Mouse (Mus musculus): ENCODE data around the gene F5.

Gene F5

GRCm38 (mm10) chr1:164158571-164158970, 6.9 kb downstream of the F5 start:
- DNase-seq (ENCODE audit: extremely low spot score, low spot score) = no peak

DNA sequence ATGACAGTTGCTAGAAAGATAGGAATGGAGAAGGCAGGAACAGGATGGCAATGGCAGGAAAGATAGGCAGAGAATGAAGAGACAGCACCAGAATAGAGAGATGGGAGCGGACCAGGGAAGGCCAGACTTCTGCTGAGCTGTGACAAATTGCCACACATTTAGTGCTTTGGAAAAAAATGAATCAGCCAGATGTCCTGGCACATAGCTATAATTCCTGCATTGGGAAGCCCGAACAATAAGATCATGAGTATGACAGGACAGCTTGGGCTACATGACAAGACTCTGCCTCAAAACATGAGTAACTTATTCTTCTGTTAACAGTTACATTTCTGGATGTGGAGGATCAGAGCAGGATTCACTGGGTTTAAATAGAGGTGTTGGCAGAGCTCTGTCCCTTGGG, 8.1 kb downstream of the F5 start:
- no peak for DNase-seq (ENCODE audit: extremely low spot score, low spot score)

DNA sequence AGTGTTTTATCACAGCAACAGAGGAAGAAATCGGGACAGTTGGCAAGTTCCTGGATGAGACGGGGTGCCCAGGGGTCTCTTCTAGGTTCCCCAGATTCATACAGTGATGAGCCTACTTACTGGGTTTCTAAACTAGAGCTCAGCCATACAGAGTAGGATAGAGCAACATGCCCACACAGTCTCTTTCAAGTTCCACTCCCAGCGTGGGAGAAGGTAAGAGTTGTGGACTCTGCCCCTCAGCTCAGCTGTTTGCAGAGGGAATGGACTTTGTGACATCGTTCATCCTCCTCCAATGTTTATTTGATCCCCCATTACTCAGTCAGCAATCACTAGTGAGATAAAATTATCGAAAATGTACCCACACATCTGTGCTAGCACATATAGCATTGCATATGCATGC, 11.1 kb downstream of the F5 start:
- no peak for DNase-seq (ENCODE audit: extremely low spot score, low spot score)

GRCm38 (mm10) chr1:164168818-164169217, 17.2 kb downstream of the F5 start:
- no peak for DNase-seq (ENCODE audit: extremely low spot score, low spot score)

GRCm38 (mm10) chr1:164170434-164170833, 18.8 kb downstream of the F5 start:
- no peak for DNase-seq (ENCODE audit: extremely low spot score, low spot score)

GRCm38 (mm10) chr1:164173145-164173544, 21.5 kb downstream of the F5 start:
- DNase-seq (ENCODE audit: extremely low spot score, low spot score) = no peak

- no peak for DNase-seq (ENCODE audit: extremely low spot score, low spot score)
These were observed 25.2 kb downstream of the F5 start for GRCm38 (mm10) chr1:164176856-164177255.

DNA sequence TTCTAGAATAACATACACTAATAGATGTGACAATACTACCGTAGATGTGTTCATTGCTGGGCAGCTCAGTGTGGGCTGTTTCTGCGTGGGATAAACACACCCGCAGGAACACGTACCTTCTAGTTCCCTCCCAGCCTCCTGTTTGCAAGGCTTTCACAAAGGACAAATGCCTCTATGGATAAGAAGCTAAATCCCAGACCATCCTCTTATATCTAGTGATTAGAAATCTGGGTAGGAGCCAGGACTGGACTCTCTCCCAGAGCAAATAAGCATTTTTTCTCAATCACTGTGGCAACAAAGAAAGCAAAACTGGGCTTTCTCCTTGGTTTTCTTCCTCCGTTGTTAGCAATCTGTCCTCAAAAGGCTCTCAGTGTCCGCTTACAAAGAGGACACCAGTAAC, 26.8 kb downstream of the F5 start:
- DNase-seq (ENCODE audit: extremely low spot score, low spot score) = no peak

DNA sequence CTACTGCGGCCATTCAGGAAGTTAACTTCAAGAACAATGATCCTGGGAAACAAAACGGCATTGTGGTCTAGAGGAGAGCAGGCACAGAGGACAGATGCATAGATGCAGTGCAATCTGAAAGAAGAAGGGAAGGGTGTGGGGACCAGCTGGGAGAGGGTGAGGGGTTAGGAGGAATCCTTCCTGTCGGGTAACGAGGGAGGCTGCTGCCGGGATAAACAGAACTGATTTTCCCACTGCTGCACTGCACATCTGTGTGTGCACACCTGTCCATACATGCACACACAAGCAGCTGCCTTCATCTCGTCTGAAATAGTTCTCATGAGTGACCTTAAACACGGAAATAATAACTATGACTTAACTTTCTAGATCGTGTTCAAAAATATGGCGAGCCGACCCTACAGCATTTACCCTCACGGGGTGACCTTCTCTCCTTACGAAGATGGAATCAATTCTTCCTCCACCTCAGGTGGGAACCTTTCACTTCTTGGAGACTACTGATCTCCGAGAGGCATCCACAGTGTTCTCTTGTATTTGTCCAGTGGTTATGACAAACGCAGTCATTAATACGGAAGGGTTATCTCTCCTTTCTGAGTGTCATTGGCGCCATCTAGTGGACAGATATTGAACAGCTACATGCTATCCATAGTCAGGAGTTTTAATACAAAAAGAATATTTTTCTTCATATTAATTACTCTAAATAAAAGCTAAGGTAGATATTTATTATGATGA, 32.7 kb downstream of the F5 start:
- DNase-seq (ENCODE audit: extremely low spot score, low spot score) = peak; percentile 56

- DNase-seq (ENCODE audit: extremely low spot score, low spot score) = no peak
These were observed 33.2 kb downstream of the F5 start for GRCm38 (mm10) chr1:164184871-164185223.

DNA sequence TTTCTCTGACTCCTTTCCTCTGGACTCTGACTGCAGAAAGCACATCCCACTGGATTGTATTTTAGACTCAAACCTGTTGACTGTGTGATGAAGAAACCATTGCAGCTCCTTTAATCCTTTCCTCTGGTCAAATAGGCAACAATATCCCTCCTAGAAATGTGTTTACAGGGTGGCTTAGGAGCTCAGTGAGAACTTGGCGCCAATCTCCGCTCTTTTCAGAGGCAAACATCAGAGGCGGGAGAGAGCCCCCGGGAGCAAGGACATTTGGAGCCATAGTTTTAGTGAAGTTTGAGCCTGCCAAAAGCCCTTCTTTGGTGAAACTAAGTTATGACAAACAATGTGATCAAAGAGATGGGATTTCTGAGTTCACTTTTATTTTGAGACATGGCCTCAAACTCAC, 33.7 kb downstream of the F5 start:
- DNase-seq (ENCODE audit: extremely low spot score, low spot score) = no peak

GRCm38 (mm10) chr1:164187002-164187560, 35.4 kb downstream of the F5 start:
- no peak for DNase-seq (ENCODE audit: extremely low spot score, low spot score)

DNA sequence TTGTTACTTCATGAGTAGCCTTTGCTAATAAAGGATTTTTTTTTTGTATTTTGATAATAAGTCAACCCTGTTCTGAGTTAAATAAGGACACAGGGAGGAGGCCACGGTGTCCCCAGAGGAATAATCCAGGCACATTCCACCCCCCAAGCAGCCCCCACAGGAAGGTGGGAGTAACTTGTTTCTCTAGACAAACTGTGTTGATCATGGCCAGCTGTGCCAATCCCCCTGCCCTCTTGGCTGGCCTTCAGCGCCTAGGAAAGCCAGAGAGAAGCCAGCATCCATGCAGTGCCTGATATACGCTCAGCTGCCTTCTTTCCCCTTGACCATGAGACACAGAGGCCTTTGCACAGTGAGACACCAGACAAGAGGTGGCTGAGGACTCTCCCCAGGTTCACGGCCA, 47.9 kb downstream of the F5 start:
- no peak for DNase-seq (ENCODE audit: extremely low spot score, low spot score)

DNA sequence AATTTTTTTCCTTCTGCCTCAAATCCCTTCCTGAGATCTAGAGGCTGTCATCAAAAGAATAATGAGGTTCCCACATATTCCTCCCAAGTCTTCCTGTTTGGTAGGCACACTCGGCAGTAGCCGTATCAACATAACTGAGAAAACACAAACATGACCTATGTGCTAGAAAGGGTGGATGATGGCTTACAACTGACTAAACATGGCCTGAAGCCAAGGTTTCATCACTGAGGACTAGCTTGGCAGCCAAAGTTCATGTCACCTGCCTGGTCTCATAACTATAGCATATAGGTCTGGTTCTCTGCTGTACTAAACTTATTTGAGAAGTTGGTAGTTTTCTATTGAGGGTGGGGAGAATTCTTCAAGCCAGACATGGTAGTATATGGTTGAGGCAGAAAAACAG, 56.8 kb downstream of the F5 start:
- DNase-seq (ENCODE audit: extremely low spot score, low spot score) = no peak

- no peak for DNase-seq (ENCODE audit: extremely low spot score, low spot score)
These were observed 59.3 kb downstream of the F5 start for GRCm38 (mm10) chr1:164210899-164211298.

GRCm38 (mm10) chr1:164212686-164213085, 61.0 kb downstream of the F5 start:
- DNase-seq (ENCODE audit: extremely low spot score, low spot score) = no peak

GRCm38 (mm10) chr1:164214190-164214589, 62.6 kb downstream of the F5 start:
- DNase-seq (ENCODE audit: extremely low spot score, low spot score) = no peak

DNA sequence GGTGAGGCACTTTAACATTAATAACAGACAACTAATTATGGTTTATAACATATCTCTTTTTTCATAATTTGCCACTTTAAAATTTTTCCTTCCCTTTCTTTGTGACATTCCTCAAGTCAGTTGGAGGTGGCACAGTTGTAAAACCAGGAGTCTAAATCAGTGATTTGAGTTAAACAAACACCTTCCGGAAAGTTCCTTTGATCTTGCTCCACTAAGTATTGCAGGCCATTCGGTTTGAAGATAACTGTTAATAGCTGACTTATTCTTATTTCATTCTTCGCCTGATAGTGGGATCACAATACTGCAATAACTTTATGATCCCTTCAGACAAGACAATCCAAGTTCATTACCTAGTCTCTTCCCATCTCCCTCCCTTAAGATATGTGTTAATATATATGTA, 63.5 kb downstream of the F5 start:
- no peak for DNase-seq (ENCODE audit: extremely low spot score, low spot score)

DNA sequence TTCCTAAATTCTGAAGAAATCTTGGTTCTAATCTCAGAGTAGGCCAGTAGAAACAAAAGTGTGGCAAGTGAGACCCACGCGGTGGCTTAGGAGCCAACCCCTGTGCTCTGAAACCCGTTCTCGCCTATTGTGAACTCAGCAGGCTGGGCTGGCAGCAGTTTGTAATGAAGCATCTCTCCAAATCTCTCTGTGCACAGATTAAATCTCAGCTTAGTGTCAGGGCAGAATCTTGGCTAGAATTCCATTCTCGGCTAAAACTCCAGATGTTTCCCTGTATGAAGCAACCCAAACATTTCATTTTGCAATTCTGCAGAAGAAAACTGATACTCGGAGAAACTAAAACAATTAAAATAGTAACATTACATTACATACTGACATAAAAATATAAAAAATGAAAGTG, 63.9 kb downstream of the F5 start:
- no peak for DNase-seq (ENCODE audit: extremely low spot score, low spot score)

- DNase-seq (ENCODE audit: extremely low spot score, low spot score) = no peak
These were observed 66.4 kb downstream of the F5 start for GRCm38 (mm10) chr1:164217791-164218685.

DNA sequence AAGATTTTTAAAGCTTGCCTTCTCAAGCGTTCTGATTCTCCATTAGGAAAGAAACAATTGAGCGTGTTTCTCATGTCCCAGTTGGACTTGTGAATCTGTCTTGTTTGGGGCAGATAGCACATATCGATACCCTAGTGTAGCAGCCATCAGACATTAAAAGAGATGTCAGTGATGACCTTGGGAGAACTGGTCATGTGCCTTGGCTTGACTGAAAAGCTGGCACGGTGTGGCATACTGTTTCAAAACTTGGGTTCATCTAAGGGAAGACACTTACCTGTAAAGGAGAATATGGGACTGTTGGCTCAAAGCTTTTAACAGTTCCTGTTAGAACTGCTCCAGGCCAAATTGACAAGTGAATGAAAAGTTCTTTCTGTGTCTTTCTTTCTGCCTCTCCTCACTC, 68.6 kb downstream of the F5 start:
- no peak for DNase-seq (ENCODE audit: extremely low spot score, low spot score)

- DNase-seq (ENCODE audit: extremely low spot score, low spot score) = no peak
These were observed 71.5 kb downstream of the F5 start for GRCm38 (mm10) chr1:164223089-164223488.
